Mouse (Mus musculus): ENCODE results near the gene Dlg2. TPM values are rescaled to one million over a fixed set of nuclear protein-coding genes. Genes with fewer than 3 reads are reported as not detected.

Gene Dlg2
- polyA plus RNA-seq, 1 experiment from 2014 or later = 28.3 TPM

DNA sequence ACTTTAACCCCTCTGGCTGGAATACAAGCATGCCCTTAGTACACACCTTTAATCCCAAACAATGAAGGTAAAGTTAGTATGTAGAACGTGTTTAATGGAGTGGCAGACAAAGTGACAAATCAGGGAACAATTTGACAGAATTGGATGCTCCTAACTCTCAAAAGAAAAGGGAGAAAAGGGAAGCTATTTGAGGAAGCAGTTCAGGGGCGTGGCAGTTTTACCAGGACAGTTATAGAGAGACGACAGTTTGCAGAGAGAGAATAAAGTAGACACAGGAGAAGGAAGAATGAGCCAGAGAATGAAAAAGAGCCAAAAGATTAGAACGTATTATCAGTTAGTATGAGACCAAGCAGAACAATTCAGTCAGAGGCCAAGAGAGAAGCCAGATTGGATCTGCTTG is 1122.1 kb downstream of the Dlg2 start:
- H3K36me3 ChIP-seq (ENCODE audit: control insufficient read depth, insufficient read depth, low read length) = no peaks in the 10 kb centered on the region
- H3K4me2 ChIP-seq (ENCODE audit: low read length) = no peak overlapping the region
- no peak overlapping the region for H3K4me3 ChIP-seq (ENCODE audit: low read length)
- no peak for ATAC-seq
- H3K9me3 ChIP-seq (ENCODE audit: control insufficient read depth, low read length) = no peaks in the 10 kb centered on the region
- H3K4me1 ChIP-seq (ENCODE audit: control insufficient read depth, insufficient read depth, low read depth, low read length) = peaks cover 4% of the 10 kb centered on the region
- no peak overlapping the region for H3K9ac ChIP-seq (ENCODE audit: low read depth, low read length)
- 67% methylated on average over 4 of the region's 4 CpGs for WGBS
- no peaks in the 10 kb centered on the region for H3K27me3 ChIP-seq (replicated peaks; ENCODE audit: control insufficient read depth, insufficient read depth, low read length)
- H3K27ac ChIP-seq (ENCODE audit: low read depth, low read length) = no peak overlapping the region

- Histone ChIP-seq H3K36me3 (ENCODE audit: control insufficient read depth, insufficient read depth, low read length) (no peaks in the 10 kb centered on the region), H3K4me1 (ENCODE audit: control insufficient read depth, insufficient read depth, low read depth, low read length) (peaks cover 5% of the 10 kb centered on the region), H3K27ac (ENCODE audit: low read depth, low read length) (no peak overlapping the region), H3K27me3 (replicated peaks; ENCODE audit: control insufficient read depth, insufficient read depth, low read length) (no peaks in the 10 kb centered on the region), H3K4me3 (ENCODE audit: low read length) (no peak overlapping the region), H3K9ac (ENCODE audit: low read depth, low read length) (no peak overlapping the region), H3K4me2 (ENCODE audit: low read length) (no peak overlapping the region), H3K9me3 (ENCODE audit: control insufficient read depth, low read length) (no peaks in the 10 kb centered on the region)
- ATAC-seq = no peak
Measured at GRCm38 (mm10) chr7:91601307-91601706, 1124.8 kb downstream of the Dlg2 start.

DNA sequence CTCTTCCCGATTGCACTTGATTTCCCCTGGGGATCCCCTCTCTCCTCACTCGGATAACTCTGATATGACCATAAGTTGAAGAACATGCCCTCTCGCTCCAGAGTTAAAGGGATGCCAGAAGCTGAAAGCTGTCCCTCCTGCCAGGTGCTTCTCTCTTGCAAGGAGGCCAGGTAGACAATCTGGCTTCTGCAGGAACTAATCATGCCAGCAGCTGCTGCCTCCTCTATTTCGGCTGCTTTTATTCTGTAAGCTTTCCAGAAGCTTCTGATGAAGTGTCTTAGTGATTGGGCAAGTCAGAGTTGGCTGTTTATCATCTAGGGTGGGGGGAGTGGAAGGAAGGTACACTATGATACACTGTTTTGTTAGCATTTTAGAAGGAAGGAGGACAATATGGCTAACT is 1127.1 kb downstream of the Dlg2 start:
- peak; percentile 64 for ATAC-seq
- Histone ChIP-seq H3K4me2 (ENCODE audit: low read length) (no peak overlapping the region), H3K36me3 (ENCODE audit: control insufficient read depth, insufficient read depth, low read length) (no peaks in the 10 kb centered on the region), H3K9ac (ENCODE audit: low read depth, low read length) (no peak overlapping the region), H3K4me1 (ENCODE audit: control insufficient read depth, insufficient read depth, low read depth, low read length) (peaks cover 5% of the 10 kb centered on the region), H3K27ac (ENCODE audit: low read depth, low read length) (no peak overlapping the region; the same call in 1 of the 2 replicates), H3K4me3 (ENCODE audit: low read length) (no peak overlapping the region), H3K27me3 (replicated peaks; ENCODE audit: control insufficient read depth, insufficient read depth, low read length) (no peaks in the 10 kb centered on the region), H3K9me3 (ENCODE audit: control insufficient read depth, low read length) (no peaks in the 10 kb centered on the region)
- 52% methylated on average over 4 of the region's 4 CpGs for WGBS

DNA sequence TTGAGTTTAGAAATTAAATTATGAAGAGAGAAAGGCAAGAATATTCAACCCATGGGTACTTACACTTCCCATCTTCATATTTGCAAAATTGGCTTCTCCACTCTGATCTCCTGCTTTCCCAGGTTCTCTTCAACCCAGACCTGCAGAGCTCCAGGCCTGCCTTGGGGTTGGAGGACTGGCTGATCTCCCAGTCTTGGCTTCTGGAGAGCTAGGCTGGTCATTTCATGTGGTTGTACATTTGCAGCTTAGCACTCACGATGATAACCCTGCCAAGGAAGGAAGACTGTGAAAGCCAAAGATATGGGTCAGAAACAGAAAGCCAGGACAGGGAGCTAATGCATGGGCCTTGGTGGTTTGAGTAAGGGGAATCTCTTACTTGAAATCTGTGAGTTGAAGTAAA is 1176.6 kb downstream of the Dlg2 start:
- no peak for ATAC-seq
- no peaks in the 10 kb centered on the region for H3K9me3 ChIP-seq (ENCODE audit: control insufficient read depth, low read length)
- WGBS = 96% methylated on average over 1 of the region's 1 CpGs

DNA sequence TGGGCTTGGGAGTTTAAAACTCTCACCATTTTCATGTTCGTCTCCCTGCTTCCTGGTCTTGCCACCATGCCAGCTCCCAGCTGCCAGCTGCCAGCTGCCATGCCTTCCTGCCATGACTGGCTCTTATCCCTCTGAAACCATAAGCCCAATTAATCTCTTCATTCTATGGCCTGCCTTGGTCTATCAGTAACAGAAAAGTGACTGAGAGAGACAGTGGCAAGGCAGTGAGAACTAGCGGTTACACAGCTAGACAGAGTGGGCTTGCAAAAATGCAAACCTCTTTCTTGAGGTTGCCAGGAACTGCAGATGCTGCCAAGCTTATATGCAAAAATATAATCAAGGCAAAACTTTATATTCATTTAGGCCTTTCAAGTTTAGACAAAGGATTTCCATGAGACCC is 1183.0 kb downstream of the Dlg2 start:
- H3K27ac ChIP-seq (ENCODE audit: low read depth, low read length) = no peak overlapping the region
- H3K4me1 ChIP-seq (ENCODE audit: control insufficient read depth, insufficient read depth, low read depth, low read length) = no peaks in the 10 kb centered on the region
- H3K4me3 ChIP-seq (ENCODE audit: low read length) = no peak overlapping the region
- no peak overlapping the region for H3K9ac ChIP-seq (ENCODE audit: low read depth, low read length)
- no peak overlapping the region for H3K4me2 ChIP-seq (ENCODE audit: low read length)
- 74% methylated on average over 2 of the region's 2 CpGs for WGBS
- H3K9me3 ChIP-seq (ENCODE audit: control insufficient read depth, low read length) = no peaks in the 10 kb centered on the region
- ATAC-seq = no peak
- H3K27me3 ChIP-seq (replicated peaks; ENCODE audit: control insufficient read depth, insufficient read depth, low read length) = no peaks in the 10 kb centered on the region
- H3K36me3 ChIP-seq (ENCODE audit: control insufficient read depth, insufficient read depth, low read length) = no peaks in the 10 kb centered on the region

More for the DNA sequence above, 1176.6 kb downstream of the Dlg2 start:
- Histone ChIP-seq H3K36me3 (ENCODE audit: control insufficient read depth, insufficient read depth, low read length) (no peaks in the 10 kb centered on the region), H3K27ac (ENCODE audit: low read depth, low read length) (no peak overlapping the region), H3K27me3 (replicated peaks; ENCODE audit: control insufficient read depth, insufficient read depth, low read length) (no peaks in the 10 kb centered on the region), H3K4me2 (ENCODE audit: low read length) (no peak overlapping the region), H3K9ac (ENCODE audit: low read depth, low read length) (no peak overlapping the region), H3K4me3 (ENCODE audit: low read length) (no peak overlapping the region), H3K4me1 (ENCODE audit: control insufficient read depth, insufficient read depth, low read depth, low read length) (no peaks in the 10 kb centered on the region)

DNA sequence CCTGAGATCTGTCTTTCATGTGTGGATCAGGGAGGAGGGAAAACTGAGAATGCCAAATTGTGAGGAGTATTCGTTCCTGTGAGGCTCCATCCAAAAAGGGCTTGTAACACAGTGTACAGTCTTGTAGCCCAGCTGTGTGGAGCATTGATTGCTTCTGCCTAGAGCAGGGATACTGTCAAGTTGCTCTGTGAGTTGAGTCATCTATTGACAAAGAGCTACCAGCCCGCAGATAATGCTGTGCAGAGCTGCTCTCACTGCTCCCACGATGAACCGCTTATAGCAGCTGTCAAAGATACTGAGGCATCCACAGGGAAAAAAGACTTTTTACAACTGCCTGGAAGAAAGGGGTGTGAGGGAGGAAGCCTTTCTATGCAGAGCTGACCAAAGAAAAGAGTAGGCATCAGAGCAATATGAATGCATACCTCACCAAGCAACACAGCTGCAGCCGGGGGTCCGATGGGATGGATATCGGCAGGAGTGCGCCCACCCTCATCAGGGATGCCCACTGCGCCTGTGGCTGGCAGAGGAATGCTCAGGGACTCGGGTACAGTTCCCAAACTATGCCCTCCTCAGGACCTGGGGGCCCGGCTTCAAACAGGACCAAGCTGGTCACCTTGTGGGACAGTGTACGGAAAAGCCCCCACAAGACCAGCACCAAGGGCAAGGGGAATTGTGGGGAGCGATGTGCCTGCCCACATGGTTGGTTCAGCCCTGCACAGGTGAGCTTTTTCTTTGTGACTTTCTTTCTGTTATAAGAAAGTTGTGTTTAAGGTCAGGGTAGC is 1196.0 kb downstream of the Dlg2 start:
- Histone ChIP-seq H3K9me3 (ENCODE audit: control insufficient read depth, low read length) (no peaks in the 10 kb centered on the region), H3K27ac (ENCODE audit: low read depth, low read length) (no peak overlapping the region), H3K27me3 (replicated peaks; ENCODE audit: control insufficient read depth, insufficient read depth, low read length) (no peaks in the 10 kb centered on the region), H3K4me3 (ENCODE audit: low read length) (no peak overlapping the region), H3K9ac (ENCODE audit: low read depth, low read length) (no peak overlapping the region), H3K4me2 (ENCODE audit: low read length) (no peak overlapping the region; the same call in none of the 2 replicates), H3K36me3 (ENCODE audit: control insufficient read depth, insufficient read depth, low read length) (no peaks in the 10 kb centered on the region), H3K4me1 (ENCODE audit: control insufficient read depth, insufficient read depth, low read depth, low read length) (0 out of 2 replicates have a peak, but pooled peaks cover 2% of the 10 kb centered on the region)
- WGBS = 67% methylated on average over 13 of the region's 13 CpGs
- ATAC-seq = peak; percentile 74

- no peak overlapping the region for H3K4me3 ChIP-seq (ENCODE audit: low read length)
- H3K4me1 ChIP-seq (ENCODE audit: control insufficient read depth, insufficient read depth, low read depth, low read length) = 0 out of 2 replicates have a peak, but pooled peaks cover 2% of the 10 kb centered on the region
- no peaks in the 10 kb centered on the region for H3K36me3 ChIP-seq (ENCODE audit: control insufficient read depth, insufficient read depth, low read length)
- no peak overlapping the region for H3K9ac ChIP-seq (ENCODE audit: low read depth, low read length)
- no peak for ATAC-seq
- no peaks in the 10 kb centered on the region for H3K27me3 ChIP-seq (replicated peaks; ENCODE audit: control insufficient read depth, insufficient read depth, low read length)
- no peak overlapping the region for H3K27ac ChIP-seq (ENCODE audit: low read depth, low read length)
- no peaks in the 10 kb centered on the region for H3K9me3 ChIP-seq (ENCODE audit: control insufficient read depth, low read length)
- H3K4me2 ChIP-seq (ENCODE audit: low read length) = no peak overlapping the region
Measured at GRCm38 (mm10) chr7:91674401-91674800, 1197.9 kb downstream of the Dlg2 start.

DNA sequence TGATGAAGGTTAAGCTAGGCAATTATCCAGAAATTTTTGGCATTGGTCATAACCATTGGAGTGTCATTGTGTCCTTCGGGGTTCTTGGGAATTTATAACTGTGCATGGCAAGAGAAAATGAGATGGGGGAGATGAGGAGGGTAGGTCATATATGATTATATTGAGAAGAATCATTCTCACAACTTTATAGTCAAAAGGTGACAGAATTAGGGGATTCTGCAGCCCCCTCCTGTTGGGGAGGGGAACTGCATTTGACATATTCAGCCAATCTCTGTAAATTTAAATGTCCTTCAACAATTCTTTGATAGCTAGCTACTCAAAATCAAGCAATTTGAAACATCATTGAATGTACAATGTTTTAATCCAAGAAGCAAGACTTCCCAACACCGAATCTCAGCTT is 1201.5 kb downstream of the Dlg2 start:
- 74% methylated on average over 2 of the region's 2 CpGs for WGBS
- H3K4me2 ChIP-seq (ENCODE audit: low read length) = no peak overlapping the region
- no peak overlapping the region for H3K27ac ChIP-seq (ENCODE audit: low read depth, low read length)
- no peak overlapping the region for H3K9ac ChIP-seq (ENCODE audit: low read depth, low read length)
- H3K4me3 ChIP-seq (ENCODE audit: low read length) = no peak overlapping the region
- no peaks in the 10 kb centered on the region for H3K27me3 ChIP-seq (replicated peaks; ENCODE audit: control insufficient read depth, insufficient read depth, low read length)
- no peaks in the 10 kb centered on the region for H3K36me3 ChIP-seq (ENCODE audit: control insufficient read depth, insufficient read depth, low read length)
- no peaks in the 10 kb centered on the region for H3K9me3 ChIP-seq (ENCODE audit: control insufficient read depth, low read length)
- ATAC-seq = no peak
- no peaks in the 10 kb centered on the region for H3K4me1 ChIP-seq (ENCODE audit: control insufficient read depth, insufficient read depth, low read depth, low read length)

- Histone ChIP-seq H3K4me2 (ENCODE audit: low read length) (no peak overlapping the region), H3K4me1 (ENCODE audit: control insufficient read depth, insufficient read depth, low read depth, low read length) (no peaks in the 10 kb centered on the region), H3K27ac (ENCODE audit: low read depth, low read length) (no peak overlapping the region), H3K36me3 (ENCODE audit: control insufficient read depth, insufficient read depth, low read length) (no peaks in the 10 kb centered on the region), H3K4me3 (ENCODE audit: low read length) (no peak overlapping the region), H3K9ac (ENCODE audit: low read depth, low read length) (no peak overlapping the region), H3K27me3 (replicated peaks; ENCODE audit: control insufficient read depth, insufficient read depth, low read length) (no peaks in the 10 kb centered on the region), H3K9me3 (ENCODE audit: control insufficient read depth, low read length) (no peaks in the 10 kb centered on the region)
- ATAC-seq = no peak
Measured at GRCm38 (mm10) chr7:91687930-91688329, 1211.5 kb downstream of the Dlg2 start.
